23 mouse cellular contexts compared by ENCODE assay signal in the genomic region with DNA sequence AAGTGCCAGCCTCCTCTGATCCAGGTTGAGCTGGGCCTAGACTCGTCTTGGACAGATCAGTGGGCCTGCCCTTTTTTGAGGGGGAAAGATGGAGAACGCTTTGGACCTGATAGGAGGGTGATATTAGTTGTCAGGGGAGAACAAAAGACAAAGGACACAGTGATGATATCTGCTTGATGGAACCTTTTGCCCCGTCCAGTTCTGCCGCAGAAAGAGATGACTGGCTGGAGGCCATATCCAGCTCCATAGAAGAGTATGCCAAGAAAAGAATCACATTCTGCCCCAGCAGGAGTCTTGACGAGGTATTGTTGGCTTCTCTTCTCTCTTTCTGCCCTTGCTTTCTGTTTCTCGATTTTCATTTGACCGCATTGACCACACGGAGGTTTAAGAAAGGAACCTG. TPM values are rescaled to one million over a fixed set of nuclear protein-coding genes. Genes with fewer than 3 reads are reported as not detected.
A peak's percentile ranks its signal among the peaks of the same experiment; 100 is the strongest.
DNase-seq lines count a peak whose midpoint lies in the region; ATAC-seq and TF ChIP-seq lines count a peak whose summit lies in the region.
"Had no signal": no experiment of that assay in that cellular context is flagged by ENCODE, and none has a peak within 500 bp of the region (broad histone marks: within the 10 kb centered on the region; RNA-seq: fewer than 3 reads in every experiment).

No protein-coding gene starts in this region.

- peak; percentile 43 for DNase-seq in cerebellum, adult 11 months
- no peak for DNase-seq in cerebellum, postnatal 4 days (ENCODE audit: low spot score in 2 of 2)
- DNase-seq in lung, postnatal 0 days (ENCODE audit: low spot score), result no peak
- peak; percentile 71 for DNase-seq in cerebellum, adult 9-11 months
- no peak for DNase-seq in gastrocnemius, postnatal 36 days
- DNase-seq in thymus, adult 18-20 months, result no peak
- DNase-seq: adrenal gland, postnatal 10 days; embryo, embryonic 11 days; heart, postnatal 4 days; kidney, postnatal 25 days; thymus, postnatal 36 days had no signal

- ATAC-seq in lung, embryonic 16.5 days (ENCODE audit: low read depth), result 0 out of 2 replicates have a peak, but pooled peaks have one; percentile 2
- ATAC-seq in lung, postnatal 0 days, result no peak
- ATAC-seq: intestine, postnatal 0 days; midbrain, embryonic 16.5 days had no signal

- TF ChIP-seq CTCF in lung, postnatal 0 days (IDR thresholded peaks at IDR 0.05), result no peak

- H3K4me3 ChIP-seq in lung, embryonic 16.5 days (ENCODE audit: low read length), result no peak overlapping the region
- no peak overlapping the region for H3K4me3 ChIP-seq in lung, postnatal 0 days (ENCODE audit: low read depth, low read length)
- H3K4me3 ChIP-seq: embryonic facial prominence, embryonic 13.5 days; erythroblast, embryonic 14.5 days; forebrain, embryonic 12.5 days; heart, embryonic 15.5 days; layer of hippocampus, adult 2 months; limb, embryonic 15.5 days had no signal

- H3K27me3 ChIP-seq in lung, embryonic 16.5 days (ENCODE audit: control insufficient read depth, insufficient read depth, low read depth, low read length), result no peaks in the 10 kb centered on the region
- no peaks in the 10 kb centered on the region for H3K27me3 ChIP-seq in lung, postnatal 0 days (replicated peaks; ENCODE audit: insufficient read depth, low read length)
- H3K27me3 ChIP-seq: embryonic facial prominence, embryonic 13.5 days; forebrain, embryonic 12.5 days; heart, embryonic 15.5 days; limb, embryonic 15.5 days had no signal

- peaks cover 17% of the 10 kb centered on the region for H3K4me1 ChIP-seq in lung, embryonic 16.5 days (replicated peaks; ENCODE audit: control insufficient read depth, insufficient read depth, low read length)
- peaks cover 5% of the 10 kb centered on the region; the same call in 1 of the 2 replicates for H3K4me1 ChIP-seq in lung, postnatal 0 days (ENCODE audit: insufficient read depth, low read depth, low read length)
- H3K4me1 ChIP-seq: limb, embryonic 15.5 days had no signal

- H3K9ac ChIP-seq in lung, embryonic 16.5 days (ENCODE audit: low read length), result no peak overlapping the region
- no peak overlapping the region for H3K9ac ChIP-seq in lung, postnatal 0 days (replicated peaks; ENCODE audit: low read depth)
- H3K9ac ChIP-seq: embryonic facial prominence, embryonic 13.5 days; forebrain, embryonic 12.5 days; heart, embryonic 15.5 days; limb, embryonic 15.5 days; liver, embryonic 14.5 days; lung, embryonic 14.5 days had no signal

- H3K36me3 ChIP-seq in lung, embryonic 16.5 days (ENCODE audit: control insufficient read depth, insufficient read depth, low read length), result no peaks in the 10 kb centered on the region
- H3K36me3 ChIP-seq in lung, postnatal 0 days (ENCODE audit: insufficient read depth, low read length), result no peaks in the 10 kb centered on the region; the same call in 1 of the 2 replicates
- H3K36me3 ChIP-seq: forebrain, embryonic 12.5 days; heart, embryonic 15.5 days had no signal

- no peak overlapping the region for H3K4me2 ChIP-seq in lung, embryonic 16.5 days (ENCODE audit: low read depth, low read length)
- no peak overlapping the region for H3K4me2 ChIP-seq in lung, postnatal 0 days (replicated peaks; ENCODE audit: low read depth, low read length)
- H3K4me2 ChIP-seq: embryonic facial prominence, embryonic 13.5 days; forebrain, embryonic 12.5 days; heart, embryonic 15.5 days; limb, embryonic 15.5 days; lung, embryonic 14.5 days had no signal

- H3K27ac ChIP-seq in lung, embryonic 16.5 days (ENCODE audit: low read length), result no peak overlapping the region
- no peak overlapping the region for H3K27ac ChIP-seq in lung, postnatal 0 days (ENCODE audit: low read length)
- H3K27ac ChIP-seq: embryonic facial prominence, embryonic 13.5 days; forebrain, embryonic 12.5 days; heart, embryonic 15.5 days; limb, embryonic 15.5 days; liver, embryonic 14.5 days; macrophage had no signal

- intact Hi-C loops in gastrocnemius, postnatal 36 days (cut with DNase I), result no loop called here

- 67% methylated on average over 8 of the region's 8 CpGs for WGBS in lung, embryonic 16.5 days
- WGBS in lung, postnatal 0 days, result 67% methylated on average over 8 of the region's 8 CpGs

- H3K9me3 ChIP-seq in lung, embryonic 16.5 days (ENCODE audit: control insufficient read depth, low read length), result no peaks in the 10 kb centered on the region
- H3K9me3 ChIP-seq in lung, postnatal 0 days (ENCODE audit: low read length), result no peaks in the 10 kb centered on the region
- H3K9me3 ChIP-seq: embryonic facial prominence, embryonic 13.5 days; forebrain, embryonic 12.5 days; heart, embryonic 15.5 days; limb, embryonic 15.5 days had no signal

- TF ChIP-seq EP300 in lung, postnatal 0 days (IDR thresholded peaks at IDR 0.05), result no peak

RNA-seq across cellular contexts. Expression of a gene that starts 14.7 kb away (rescaled TPM):
- 9.3 and 9.8 TPM in 2 replicates for polyA plus RNA-seq in lung, embryonic 16.5 days (2015; fragmentation: Nextera tagmentation; extraction: Ambion mirVana)
- polyA plus RNA-seq in lung, postnatal 0 days (2015; fragmentation: Nextera tagmentation; extraction: Ambion mirVana), result 5.4 TPM in 2 replicates
- 1 to 10 TPM; 5.5 to 7.4 TPM for total RNA-seq in gastrocnemius, postnatal 36 days (2021)

Comparison
In these comparisons a context has a peak if more than half of its experiments do, and no peak if none do; other contexts are left out.
1. DNase-seq: peak in cerebellum, adult 11 months (single experiment) and cerebellum, adult 9-11 months (single experiment); none in cerebellum, postnatal 4 days (0 of 2), lung, postnatal 0 days (single experiment), gastrocnemius, postnatal 36 days (0 of 2) and thymus, adult 18-20 months (0 of 2).